Mouse (Mus musculus) midbrain, embryonic 16.5 days (tissue): Measurements from ENCODE around the gene Cd19. TPM values are rescaled to one million over a fixed set of nuclear protein-coding genes. Genes with fewer than 3 reads are reported as not detected.

Source experiments
- ATAC-seq: fragments of 200-750 bp; cut with Nextera tagmentation; 2 replicates; pipeline ENCODE4 v1.8.0; 2017; ENCODE audit warnings: moderate TSS enrichment
- H3K27ac ChIP-seq: fragments of 300-500 bp; sonication (generic); 2 replicates; pipeline ENCODE4 v1.5.1; 2014; ENCODE audit warnings: mild to moderate bottlenecking, low read length, mixed read lengths
- H3K27me3 ChIP-seq: fragments of 300-500 bp; sonication (generic); 2 replicates; pipeline ENCODE4 v1.6.1; 2014; ENCODE audit warnings: low read depth, low read length, mixed read lengths; ENCODE audit not compliant: control insufficient read depth, insufficient read depth
- H3K36me3 ChIP-seq: fragments of 300-500 bp; sonication (generic); 2 replicates; pipeline ENCODE4 v1.6.1; 2014; ENCODE audit warnings: mild to moderate bottlenecking, low read length, moderate library complexity, mixed read lengths; ENCODE audit not compliant: control insufficient read depth, insufficient read depth
- H3K4me1 ChIP-seq: fragments of 300-500 bp; sonication (generic); 2 replicates; pipeline ENCODE4 v1.6.1; 2014; ENCODE audit warnings: mild to moderate bottlenecking, low read length, mixed read lengths; ENCODE audit not compliant: control insufficient read depth, insufficient read depth
- H3K4me2 ChIP-seq: fragments of 300-500 bp; sonication (generic); 2 replicates; pipeline ENCODE4 v1.6.1; 2014; ENCODE audit warnings: mild to moderate bottlenecking, low read length, mixed read lengths
- H3K4me3 ChIP-seq: fragments of 300-500 bp; sonication (generic); 2 replicates; pipeline ENCODE4 v1.5.1; 2014; ENCODE audit warnings: low read depth, mild to moderate bottlenecking, low read length, moderate library complexity, mixed read lengths
- H3K9ac ChIP-seq: fragments of 300-500 bp; sonication (generic); 2 replicates; pipeline ENCODE4 v1.6.1; 2014; ENCODE audit warnings: low read depth, low read length, mixed read lengths
- H3K9me3 ChIP-seq: fragments of 300-500 bp; sonication (generic); replicated peaks from 2 replicates; pipeline ENCODE4 v1.6.1; 2014; ENCODE audit warnings: mild to moderate bottlenecking, low read length, mixed read lengths; ENCODE audit not compliant: control insufficient read depth, poor library complexity, severe bottlenecking
- WGBS: fragments of 180-500 bp; shearing (Covaris S2); extraction: QIAGEN DNeasy Blood & Tissue Kit; methylation state at CpG from one replicate; pipeline ENCODE4 v1.1.7; 2014; 5-methylcytosine and 5-hydroxymethylcytosine counted together
- polyA plus RNA-seq: library from polyadenylated mRNA; unstranded; fragments of >200 nt; fragmentation: Nextera tagmentation; extraction: Ambion mirVana; gene quantifications from 2 replicates; pipeline ENCODE4 v1.2.1, GENCODE M21; 2015

Gene Cd19
- polyA plus RNA-seq, 1 experiment from 2014 or later = not detected

DNA sequence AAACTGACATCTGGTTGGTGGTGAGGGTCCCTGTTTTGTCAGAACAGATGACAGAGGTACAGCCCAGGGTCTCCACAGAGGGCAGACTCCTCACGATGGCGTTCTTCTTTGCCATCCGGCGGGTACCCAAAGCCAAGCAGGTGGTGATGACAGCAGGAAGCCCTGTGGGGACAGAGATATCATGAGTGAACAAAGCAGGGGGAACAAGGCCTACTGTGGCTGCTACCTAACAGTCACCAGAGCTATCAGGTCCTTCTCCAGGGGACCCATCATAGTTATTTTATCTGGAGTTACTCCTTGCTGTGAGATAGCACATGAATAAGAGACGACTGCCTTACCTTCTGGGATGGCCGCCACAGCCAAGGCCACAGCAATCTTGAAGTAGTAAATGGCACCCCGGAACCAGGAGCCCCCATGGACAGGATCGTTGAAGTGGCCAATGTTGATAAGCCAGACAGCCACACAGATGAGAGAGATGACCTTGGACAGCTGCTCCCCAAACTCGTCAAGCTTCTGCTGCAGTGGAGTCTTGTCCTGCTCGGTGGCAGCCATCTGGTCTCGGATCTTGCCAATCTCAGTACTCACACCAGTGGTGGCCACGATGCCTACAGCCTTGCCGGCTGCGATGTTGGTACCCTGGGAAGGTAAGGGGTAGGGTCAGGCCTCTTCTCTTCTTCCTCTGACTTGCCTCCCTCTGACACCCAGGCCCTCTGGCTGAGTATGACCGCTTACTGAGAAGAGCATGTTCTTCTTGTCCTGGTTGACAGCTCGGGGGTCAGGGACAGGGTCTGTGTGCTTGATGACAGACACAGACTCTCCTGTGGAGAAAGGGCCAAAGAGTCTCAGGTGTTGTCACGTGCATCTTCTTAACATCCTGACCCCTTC is 41.9 kb upstream of the Cd19 start:
- no peak overlapping the region for H3K4me2 ChIP-seq
- ATAC-seq = no peak
- H3K4me3 ChIP-seq = no peak overlapping the region
- WGBS = 91% methylated on average over 17 of the region's 17 CpGs
- no peaks in the 10 kb centered on the region; the same call in 1 of the 2 replicates for H3K27me3 ChIP-seq
- H3K4me1 ChIP-seq = no peaks in the 10 kb centered on the region
- H3K9me3 ChIP-seq = no peaks in the 10 kb centered on the region
- H3K27ac ChIP-seq = no peak overlapping the region
- no peak overlapping the region for H3K9ac ChIP-seq
- H3K36me3 ChIP-seq = no peaks in the 10 kb centered on the region

DNA sequence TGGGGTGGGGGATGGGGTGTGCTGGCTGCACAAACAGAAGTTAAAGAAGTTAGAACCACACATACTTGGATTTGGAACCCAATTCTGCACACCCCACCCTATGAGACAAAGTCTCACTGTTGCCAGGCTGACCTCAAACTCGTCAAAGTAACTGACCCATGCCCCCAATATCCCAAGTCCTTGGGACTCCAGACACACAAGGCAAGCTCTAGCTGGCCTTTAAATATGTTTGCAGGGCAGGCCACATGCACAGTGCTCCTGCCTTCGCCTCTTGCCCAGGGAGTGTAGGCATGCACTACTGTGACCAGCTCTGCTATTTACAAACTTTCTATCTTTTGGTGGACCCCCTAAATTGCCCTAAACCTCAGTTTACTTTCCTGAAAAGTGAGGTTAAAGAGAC is 40.6 kb upstream of the Cd19 start:
- Histone ChIP-seq H3K36me3 (no peaks in the 10 kb centered on the region), H3K9ac (no peak overlapping the region), H3K4me1 (no peaks in the 10 kb centered on the region), H3K9me3 (no peaks in the 10 kb centered on the region), H3K27me3 (no peaks in the 10 kb centered on the region; the same call in 1 of the 2 replicates), H3K4me3 (no peak overlapping the region), H3K4me2 (no peak overlapping the region), H3K27ac (no peak overlapping the region)
- ATAC-seq = no peak
- 81% methylated on average over 2 of the region's 2 CpGs for WGBS

DNA sequence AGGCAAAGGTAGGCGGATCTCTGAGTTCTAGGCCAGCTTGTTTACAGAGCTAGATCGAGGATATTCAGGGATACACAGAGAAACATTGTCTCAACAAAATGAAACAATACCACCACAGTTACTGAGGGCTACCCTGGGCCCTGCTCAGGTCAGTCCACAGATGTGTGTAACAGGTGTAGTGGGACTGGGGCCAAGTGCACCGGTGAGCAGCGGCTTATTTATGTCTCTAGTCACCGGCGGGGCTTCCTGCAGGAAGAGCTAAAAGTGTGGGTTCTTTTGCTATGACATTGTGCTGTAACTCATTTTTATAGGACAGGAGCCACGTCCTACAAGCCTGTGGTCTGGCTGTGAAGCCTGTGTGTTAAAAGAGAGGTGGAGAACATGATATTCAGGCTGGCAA is 39.2 kb upstream of the Cd19 start:
- no peaks in the 10 kb centered on the region; the same call in 1 of the 2 replicates for H3K27me3 ChIP-seq
- H3K9ac ChIP-seq = no peak overlapping the region
- no peaks in the 10 kb centered on the region for H3K4me1 ChIP-seq
- no peak overlapping the region for H3K4me3 ChIP-seq
- no peak overlapping the region for H3K27ac ChIP-seq
- 81% methylated on average over 7 of the region's 7 CpGs for WGBS
- H3K36me3 ChIP-seq = no peaks in the 10 kb centered on the region; the same call in 1 of the 2 replicates
- no peak for ATAC-seq
- no peak overlapping the region for H3K4me2 ChIP-seq
- H3K9me3 ChIP-seq = no peaks in the 10 kb centered on the region

DNA sequence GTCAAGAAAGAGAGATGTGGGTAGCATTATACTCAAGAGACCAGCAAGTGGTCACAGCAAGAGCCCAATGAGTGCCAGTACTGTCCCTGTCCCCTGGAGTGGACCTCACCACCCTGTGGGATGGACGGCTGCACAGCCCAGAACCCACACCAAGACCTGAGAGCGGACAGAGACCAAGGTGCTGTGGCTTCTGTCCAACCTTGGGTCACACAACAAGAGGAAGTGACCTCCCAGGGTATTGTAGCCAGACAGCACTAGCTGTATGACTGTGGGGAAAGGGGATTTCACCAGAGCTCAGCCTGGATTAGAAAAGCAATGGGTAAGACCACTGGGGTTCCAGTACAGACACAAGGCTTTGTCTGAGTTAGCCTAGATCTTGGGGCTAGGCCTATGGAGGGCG is 37.6 kb upstream of the Cd19 start:
- Histone ChIP-seq H3K27me3 (no peaks in the 10 kb centered on the region; the same call in 1 of the 2 replicates), H3K4me1 (no peaks in the 10 kb centered on the region), H3K4me3 (no peak overlapping the region), H3K4me2 (no peak overlapping the region), H3K9ac (no peak overlapping the region), H3K36me3 (peaks cover 3% of the 10 kb centered on the region; the same call in 1 of the 2 replicates), H3K9me3 (no peaks in the 10 kb centered on the region), H3K27ac (no peak overlapping the region)
- no peak for ATAC-seq
- 94% methylated on average over 3 of the region's 3 CpGs for WGBS

DNA sequence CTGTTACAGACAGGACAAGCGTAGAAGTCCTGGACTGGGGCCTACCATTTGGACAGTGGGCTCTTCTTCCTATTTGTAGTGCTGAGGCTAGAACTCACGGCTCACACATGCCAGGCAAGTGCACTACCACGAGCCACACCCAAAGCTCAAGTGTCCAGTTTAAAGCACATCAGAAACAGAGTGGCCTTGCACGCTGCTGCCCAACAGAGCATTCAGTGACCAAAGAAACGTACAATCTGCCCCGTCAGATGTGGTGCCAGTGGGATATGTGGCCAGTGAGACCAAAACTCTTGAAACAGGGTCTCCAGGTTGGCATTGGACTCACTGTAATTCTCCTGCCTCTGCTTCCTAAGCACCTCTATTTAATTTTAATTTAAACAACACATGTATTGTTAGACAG is 36.0 kb upstream of the Cd19 start:
- Histone ChIP-seq H3K4me1 (no peaks in the 10 kb centered on the region), H3K27ac (no peak overlapping the region), H3K9ac (no peak overlapping the region), H3K4me2 (no peak overlapping the region), H3K4me3 (no peak overlapping the region), H3K9me3 (no peaks in the 10 kb centered on the region), H3K27me3 (no peaks in the 10 kb centered on the region; the same call in 1 of the 2 replicates), H3K36me3 (peaks cover 10% of the 10 kb centered on the region; the same call in 1 of the 2 replicates)
- WGBS = 87% methylated on average over 6 of the region's 6 CpGs
- no peak for ATAC-seq

DNA sequence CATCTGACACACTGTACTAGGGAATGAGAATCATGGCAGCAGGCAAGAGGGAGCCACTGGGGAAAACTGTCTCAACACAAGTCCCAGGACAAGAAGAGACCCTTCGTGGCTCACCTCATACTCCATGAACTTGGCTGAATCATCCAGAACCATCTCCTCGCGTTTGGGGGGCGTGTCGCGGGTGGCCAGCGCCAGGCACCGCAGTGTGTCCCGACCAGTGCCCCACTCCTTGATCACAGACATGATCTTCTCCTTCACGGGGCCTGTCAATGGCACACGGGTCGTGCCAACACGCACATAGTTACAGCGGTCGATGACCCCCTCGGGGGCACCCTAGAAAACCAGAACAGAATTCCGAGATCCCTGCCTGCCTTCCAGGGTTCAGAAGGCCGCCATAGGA is 35.3 kb upstream of the Cd19 start:
- no peak overlapping the region for H3K27ac ChIP-seq
- no peaks in the 10 kb centered on the region for H3K27me3 ChIP-seq
- H3K4me1 ChIP-seq = no peaks in the 10 kb centered on the region
- H3K4me2 ChIP-seq = no peak overlapping the region
- no peaks in the 10 kb centered on the region for H3K9me3 ChIP-seq
- no peak overlapping the region for H3K9ac ChIP-seq
- H3K36me3 ChIP-seq = peaks cover 15% of the 10 kb centered on the region
- no peak for ATAC-seq
- no peak overlapping the region for H3K4me3 ChIP-seq
- 93% methylated on average over 18 of the region's 18 CpGs for WGBS

DNA sequence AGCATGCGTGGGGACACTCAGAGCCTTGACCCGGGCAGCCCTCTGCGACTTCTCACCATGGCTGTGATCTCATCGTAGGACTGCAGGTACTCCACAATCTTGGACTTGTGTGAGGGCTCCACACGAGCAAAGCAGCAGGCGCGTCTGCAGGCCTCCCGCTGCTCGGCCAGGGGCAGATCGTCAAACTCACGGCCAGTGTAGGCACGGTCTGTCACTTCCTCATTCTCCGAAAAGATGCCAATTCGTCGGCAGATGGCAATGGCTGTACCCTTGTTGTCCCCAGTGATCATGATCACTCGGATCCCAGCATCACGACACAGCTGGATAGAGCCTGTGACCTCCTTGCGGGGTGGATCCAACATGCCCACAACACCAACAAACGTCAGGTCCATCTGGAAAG is 33.8 kb upstream of the Cd19 start:
- 91% methylated on average over 19 of the region's 19 CpGs for WGBS
- no peaks in the 10 kb centered on the region for H3K9me3 ChIP-seq
- H3K27ac ChIP-seq = no peak overlapping the region
- no peak for ATAC-seq
- H3K36me3 ChIP-seq = peaks cover 26% of the 10 kb centered on the region
- H3K4me3 ChIP-seq = no peak overlapping the region
- H3K4me2 ChIP-seq = no peak overlapping the region
- H3K27me3 ChIP-seq = no peaks in the 10 kb centered on the region
- H3K4me1 ChIP-seq = no peaks in the 10 kb centered on the region
- no peak overlapping the region for H3K9ac ChIP-seq

DNA sequence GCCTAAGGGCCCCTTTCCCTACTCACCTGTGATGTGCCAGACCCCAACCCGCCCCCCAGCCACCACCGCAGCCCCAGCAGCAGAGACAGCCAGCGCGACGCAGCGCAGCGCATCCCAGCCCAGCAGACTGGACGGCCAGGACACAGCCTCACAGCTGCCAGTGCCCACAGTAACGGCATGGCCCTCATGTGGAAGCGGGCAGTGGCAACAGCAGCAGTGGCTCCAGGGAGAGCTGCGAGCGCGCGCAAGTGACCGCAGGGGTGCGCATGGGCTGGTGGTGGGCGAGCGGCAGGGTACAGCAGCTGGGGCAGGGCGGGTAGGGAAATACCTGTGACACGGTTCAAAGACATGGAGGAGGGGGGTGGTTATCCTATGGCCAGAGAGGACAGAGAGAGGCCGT is 31.5 kb upstream of the Cd19 start:
- Histone ChIP-seq H3K4me1 (no peaks in the 10 kb centered on the region), H3K27ac (no peak overlapping the region), H3K9ac (no peak overlapping the region), H3K36me3 (peaks cover 28% of the 10 kb centered on the region), H3K27me3 (no peaks in the 10 kb centered on the region), H3K9me3 (no peaks in the 10 kb centered on the region), H3K4me3 (no peak overlapping the region), H3K4me2 (no peak overlapping the region)
- WGBS = 90% methylated on average over 21 of the region's 21 CpGs
- ATAC-seq = no peak

DNA sequence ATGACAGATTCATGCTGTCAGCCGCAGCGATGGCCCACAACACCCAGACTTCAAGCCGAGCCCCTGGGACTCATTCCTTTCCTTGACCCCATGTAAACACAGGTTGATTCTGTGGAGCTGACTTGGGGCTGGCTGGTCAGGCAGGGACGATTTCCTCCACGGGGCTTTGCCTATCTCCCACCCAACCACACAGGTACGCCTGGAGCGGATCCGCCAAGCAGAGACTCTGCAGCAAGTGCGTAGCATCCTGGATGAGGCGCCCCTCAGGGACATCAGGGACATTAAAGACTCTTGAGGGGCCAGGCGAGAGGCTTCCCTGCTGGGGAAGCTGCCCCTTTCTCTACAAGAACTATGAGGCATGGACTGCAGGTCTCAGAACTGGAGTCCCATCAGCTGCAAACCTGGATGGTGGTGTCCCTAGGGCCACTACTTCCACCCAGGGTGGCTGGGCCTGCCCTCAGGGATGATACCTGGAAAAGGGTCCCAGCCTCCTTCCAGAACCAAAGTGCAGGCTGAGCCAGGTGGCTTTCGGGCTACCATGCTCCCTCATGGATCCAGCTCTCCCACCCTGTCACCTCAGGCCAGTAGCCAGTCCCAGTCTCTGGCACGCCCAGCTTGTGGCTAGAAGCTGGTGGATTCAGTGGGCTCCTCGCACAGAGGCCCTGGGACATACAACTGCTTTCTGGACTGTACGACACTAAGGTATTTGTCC is 30.6 kb upstream of the Cd19 start:
- Histone ChIP-seq H3K36me3 (peaks cover 28% of the 10 kb centered on the region), H3K27me3 (no peaks in the 10 kb centered on the region), H3K4me1 (no peaks in the 10 kb centered on the region), H3K9ac (no peak overlapping the region), H3K4me3 (no peak overlapping the region), H3K27ac (no peak overlapping the region), H3K4me2 (no peak overlapping the region), H3K9me3 (no peaks in the 10 kb centered on the region)
- WGBS = 92% methylated on average over 15 of the region's 15 CpGs
- no peak for ATAC-seq
